Mouse (Mus musculus): ENCODE results near the gene Clec16a.

Clec16a gene

DNA sequence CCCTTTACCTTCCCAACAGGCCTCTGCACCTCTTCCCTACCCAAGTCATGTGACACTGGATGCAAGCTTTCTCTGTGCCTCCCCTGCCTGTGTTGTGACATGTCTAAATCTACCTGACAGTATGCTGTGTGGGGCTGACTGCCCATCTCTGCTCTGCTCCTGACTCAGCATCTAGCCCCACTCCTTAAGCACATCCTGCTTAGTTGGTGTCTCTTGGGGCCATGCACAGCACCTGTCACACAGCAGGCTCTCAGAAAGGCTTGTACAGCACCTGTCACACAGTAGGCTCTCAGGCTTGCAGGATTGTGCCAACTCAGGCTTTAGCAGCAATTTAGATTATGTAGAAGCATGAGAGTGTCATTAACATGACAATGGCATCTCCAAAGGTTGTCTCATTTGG lies 106.7 kb downstream of the Clec16a start:
- DNase-seq = no peak

DNA sequence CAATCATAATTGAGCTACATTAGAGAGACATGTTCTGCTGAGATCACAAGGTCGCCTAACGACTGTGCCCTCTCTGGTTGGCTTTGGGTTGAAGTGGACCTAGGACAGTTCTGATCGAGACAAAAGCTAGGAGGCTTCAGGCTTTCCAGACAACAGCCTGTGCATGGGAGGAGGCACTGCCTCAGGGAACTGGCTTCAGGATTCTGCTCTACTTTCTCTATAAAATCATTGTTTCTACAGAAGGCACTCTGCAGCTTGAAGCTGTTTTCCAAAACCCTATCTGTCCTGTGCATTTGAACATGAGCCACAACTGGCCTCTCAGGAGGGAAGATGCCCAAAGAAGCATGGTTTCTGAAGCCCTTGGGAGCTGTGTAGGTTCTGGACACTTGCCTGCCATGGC lies 107.8 kb downstream of the Clec16a start:
- no peak for DNase-seq

DNA sequence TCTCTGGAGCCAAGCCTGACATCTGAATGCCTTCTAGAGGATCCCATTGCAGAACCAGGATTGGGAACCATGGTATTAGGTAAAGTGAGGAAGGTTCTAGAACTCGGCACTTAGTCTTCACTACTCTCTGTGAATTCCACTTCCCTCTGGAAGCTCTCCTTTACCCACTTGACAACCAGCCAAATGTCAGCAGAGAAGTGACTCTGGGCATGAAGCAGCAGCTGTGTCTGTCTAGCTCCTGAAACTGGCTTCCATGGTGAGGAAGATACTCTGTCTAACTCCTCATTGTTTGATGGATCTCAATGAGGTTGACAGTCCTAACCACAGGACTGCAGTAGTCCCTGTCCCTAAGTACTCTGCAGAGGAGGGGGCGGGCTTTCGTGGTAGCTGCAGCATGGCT lies 110.1 kb downstream of the Clec16a start:
- no peak for DNase-seq

DNA sequence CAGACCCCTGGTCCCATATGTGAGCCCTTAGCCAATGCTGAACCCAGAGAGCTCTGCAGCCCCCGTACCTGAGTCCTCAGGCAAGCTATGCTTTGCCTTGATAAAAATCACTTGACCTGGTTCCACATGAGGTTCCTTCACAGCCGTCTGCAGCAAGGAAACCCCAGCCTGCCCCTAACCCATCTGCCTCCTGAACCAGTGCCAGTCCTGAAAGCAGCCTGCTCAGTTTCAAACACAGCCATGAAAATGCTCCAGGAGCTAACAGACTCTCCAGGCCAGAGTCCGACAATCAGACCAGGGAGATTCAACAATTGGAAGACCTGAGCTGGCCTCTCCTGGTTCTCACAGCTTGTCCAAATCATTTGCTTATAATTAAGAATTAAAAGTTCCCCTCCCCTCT lies 110.8 kb downstream of the Clec16a start:
- DNase-seq = no peak

DNA sequence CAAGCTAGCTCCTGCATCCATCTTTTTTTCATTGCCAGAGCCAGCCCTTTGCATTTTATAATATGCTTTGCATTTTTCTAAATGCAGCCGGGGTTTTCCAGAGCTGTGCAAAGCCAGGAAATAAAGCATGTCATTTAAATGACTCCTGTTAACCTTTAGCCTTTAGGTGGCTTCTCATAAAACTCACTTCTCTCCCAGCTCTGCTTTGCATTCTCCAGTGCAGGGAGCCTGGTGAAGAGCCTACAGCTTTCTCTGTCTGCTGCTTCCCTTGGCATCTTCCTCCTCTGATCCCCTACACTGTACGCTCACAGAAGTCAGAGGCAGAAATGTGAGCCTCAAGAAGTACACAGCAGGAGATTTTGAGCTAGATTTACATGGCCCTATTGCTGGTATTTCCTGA lies 111.3 kb downstream of the Clec16a start:
- no peak for DNase-seq

DNA sequence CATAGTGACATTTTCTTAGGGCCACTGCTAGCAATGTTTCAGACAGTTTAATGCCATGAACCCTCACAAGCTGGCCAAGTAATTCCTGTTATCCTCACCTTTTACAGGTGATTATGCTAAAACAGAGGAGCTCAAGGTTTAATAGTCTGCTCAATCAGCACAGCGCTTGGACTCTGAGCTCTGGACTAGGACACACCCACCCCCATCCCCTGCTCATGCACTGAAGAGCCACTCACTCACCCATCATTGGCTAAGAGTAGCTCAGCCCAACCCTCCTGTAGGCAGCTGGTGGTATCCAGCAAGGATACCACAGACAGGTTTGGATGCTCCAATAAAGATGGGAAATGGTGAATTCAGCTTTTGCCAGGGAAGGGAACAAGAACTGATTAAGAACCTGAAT lies 111.8 kb downstream of the Clec16a start:
- no peak for DNase-seq

DNA sequence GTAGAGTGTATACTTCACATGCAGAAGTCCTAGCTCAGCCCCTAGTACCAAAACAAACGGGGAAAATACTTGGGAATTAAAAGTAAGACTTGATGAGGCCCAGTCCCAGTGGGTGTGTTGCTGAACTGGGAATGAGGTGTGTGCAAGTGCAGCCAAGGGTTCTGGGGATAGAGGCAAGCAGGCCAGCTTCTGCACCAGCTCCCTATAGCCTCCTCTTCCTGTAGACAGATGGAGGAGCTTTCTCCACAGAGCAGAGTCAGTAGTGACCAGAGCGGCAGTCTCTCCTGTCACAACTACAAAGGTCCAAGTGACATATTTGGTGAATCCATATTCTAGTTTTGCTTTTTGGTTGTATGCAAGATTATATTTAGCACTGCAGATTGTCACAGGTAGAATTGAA lies 114.1 kb downstream of the Clec16a start:
- no peak for DNase-seq

DNA sequence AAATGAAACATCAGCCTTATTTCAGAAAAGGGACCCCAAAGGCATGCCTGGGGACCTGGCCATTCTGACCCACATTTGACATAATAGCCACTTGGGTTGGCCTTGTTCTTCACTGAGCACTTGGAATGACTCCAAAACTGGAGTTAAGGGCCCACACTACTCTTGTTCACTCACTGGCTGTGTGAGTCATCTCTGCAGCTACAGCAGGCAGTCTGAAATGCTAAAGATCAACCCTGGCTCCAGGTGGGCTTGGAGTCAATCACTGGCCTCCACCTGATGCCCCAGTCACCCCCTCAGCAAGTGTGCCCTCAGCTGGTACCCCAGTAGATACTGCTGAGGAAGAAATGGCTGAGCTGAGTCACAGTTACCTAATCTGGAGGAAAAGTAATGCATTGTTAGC lies 115.4 kb downstream of the Clec16a start:
- DNase-seq = no peak

DNA sequence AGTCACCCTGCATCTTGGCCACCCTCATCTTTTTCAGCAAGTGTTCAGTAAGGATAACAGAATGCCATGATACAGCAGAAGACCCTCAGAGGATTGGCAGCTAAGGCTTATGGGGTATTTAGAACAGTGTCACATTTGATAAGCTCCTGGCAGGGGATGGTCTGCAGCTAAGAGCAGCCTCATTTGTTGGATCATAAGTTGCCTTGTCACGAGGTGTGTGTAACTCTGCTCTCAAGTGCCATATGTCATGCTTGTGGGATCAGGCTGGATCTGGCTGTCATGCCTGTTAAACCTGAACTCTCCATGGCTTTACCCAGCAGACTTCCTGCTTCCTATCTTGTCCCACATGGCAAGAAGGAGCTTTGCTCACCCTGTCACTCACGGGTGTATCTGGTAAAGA lies 116.2 kb downstream of the Clec16a start:
- no peak for DNase-seq

DNA sequence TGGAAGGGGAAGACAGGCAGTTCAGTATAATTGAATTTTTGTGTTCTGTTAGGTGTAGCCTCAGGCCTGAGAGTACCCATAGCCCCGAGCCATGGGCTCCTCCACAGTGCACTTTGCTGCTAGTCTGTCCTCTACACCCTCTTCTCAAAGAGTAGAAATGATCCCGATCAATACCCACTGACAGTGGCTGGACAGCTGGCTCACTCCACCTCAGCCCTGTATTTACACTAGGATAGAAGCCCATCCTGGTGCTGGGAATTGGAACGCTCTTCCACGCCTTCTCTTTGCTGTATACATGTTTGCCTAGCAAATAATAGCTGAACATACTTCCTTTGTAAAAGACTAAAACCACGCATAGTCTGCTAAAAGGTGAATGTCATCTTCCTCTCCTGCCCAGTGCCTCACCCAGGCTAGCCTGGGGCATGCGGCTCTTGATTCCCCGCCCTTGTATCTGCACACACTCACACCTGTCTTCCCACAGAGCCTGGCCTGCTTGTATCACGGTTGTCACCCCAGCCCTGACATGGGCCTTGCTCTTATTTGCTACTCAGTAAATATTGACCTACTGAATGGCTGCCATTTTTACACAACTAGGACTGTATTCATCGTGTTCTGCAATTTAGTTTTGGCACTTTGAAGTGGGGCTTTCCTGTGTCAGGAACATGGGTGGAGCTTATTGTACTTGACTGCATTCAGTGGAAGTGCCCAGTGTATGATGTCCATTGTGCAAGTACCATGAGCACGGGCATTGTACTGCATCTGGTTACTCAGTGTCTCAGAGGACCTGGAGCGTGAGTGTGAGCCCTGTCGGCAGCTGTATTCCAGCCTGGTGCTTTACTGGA lies 119.0 kb downstream of the Clec16a start:
- DNase-seq = no peak

DNA sequence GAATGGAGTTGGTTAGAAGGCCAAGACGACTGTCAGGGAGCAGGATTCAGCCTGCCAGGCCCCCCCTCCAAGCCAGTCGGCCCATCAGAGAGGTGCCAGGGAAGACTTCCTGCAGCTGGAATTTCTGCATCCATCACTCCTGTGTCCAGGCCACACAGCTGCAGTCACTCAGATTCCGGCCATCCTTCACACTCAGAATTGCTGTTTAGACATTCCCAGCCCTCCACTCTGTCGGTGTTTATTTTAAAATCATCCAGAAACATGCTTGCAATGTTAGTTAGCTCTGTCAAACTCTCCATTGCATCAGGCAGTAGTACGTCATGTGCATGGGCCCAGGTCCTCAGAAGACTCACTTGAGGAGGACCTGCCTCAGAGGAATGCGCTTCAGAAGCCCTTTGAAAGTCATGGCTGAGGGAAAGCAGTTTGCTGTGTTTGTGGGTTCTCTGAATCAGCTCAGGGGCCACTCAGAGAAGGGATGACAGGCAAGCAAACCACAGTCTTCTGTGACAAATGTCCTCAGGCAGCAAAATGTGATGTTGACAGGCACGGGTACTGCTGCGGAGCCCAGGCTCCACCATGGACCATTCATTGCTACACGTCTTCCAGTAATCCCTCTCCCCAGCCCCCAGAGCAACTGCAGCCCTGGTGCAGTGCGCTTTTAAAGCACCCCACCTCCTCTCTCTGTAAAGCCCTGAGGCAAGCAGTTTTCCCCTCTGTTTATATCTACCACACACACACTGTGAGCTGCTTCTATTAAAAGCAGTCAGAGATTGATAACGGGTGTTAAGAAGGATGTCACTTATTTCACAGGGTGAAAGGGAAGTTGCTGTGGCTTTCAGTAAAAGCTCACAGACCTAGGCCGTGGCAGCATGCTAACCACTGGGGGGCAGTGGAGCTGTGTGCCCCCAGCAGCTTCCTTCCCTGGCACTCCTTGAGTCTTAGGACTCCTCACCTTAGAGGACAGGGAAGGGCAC lies 120.1 kb downstream of the Clec16a start:
- no peak for DNase-seq

DNA sequence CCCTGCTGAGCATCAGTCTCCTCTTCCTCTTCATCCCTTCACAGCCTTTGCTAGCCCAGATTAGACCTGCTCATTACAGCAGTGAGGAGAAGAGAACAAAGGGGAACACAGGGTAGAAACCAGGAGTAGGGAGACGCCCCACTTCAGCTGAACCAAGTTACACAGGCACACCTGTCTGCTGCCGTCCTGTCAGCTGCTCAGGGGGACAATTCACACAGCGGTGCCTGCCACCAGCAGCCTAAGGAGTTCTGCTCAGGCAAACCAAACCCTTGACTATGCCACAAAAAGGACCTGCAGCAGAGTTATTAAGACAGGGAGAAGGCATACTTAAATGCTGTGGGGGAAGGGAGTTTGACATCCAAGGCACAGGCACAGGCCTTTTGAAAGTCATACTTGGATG lies 121.6 kb downstream of the Clec16a start:
- no peak for DNase-seq

DNA sequence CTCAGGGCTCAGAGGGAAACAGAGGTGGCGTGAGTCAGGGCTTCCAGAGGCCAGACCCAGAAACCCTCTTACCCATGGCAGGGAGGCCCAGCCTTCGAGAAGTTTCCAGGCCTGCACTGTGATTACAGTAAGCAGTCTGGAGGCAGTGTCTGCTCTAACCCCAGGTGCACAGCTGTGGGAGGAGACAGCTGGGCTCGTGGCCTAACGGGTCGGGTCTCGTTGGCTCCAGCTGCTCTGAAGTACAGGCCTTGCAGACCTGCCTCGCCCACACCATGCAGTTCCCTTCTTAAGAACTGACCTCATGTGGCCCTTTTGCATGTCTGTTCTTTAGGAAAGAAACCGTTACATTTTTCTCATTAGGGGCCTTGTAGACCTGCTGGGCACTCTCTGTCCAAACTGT lies 123.3 kb downstream of the Clec16a start:
- no peak for DNase-seq

DNA sequence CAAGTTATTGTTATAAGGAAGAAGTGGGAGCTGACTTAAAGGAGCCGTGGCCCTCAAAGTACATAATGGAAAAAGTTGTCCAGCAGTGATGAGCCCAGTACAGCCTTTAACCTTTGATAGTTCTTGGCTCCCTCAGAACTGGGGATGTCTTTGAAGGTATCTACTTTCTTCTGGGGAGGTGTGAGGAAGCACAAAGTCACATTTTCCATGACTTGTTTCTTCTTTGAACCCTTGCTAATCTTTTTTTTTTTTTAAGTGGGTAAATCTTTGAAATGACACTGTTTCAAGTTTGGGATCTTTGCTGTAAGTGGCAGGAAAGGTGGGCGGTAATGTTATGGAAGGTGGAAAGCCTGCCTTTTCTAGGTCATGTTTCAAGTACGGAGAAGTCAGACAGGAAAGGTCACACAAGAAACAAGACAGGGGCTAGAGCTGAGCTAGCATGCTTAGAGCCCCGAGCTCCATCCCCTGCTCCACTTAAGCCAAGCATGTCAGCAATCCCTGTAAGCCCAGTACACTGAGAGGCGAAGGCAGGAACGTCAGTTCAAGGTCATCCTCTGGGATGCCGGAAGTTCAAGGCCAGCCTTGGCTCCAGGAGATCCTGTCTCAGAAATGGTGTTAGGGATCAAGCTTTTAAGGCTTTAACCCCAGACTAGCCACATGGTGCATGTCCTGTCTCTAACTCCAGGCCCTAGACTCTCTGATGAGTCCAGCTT lies 124.0 kb downstream of the Clec16a start:
- DNase-seq = no peak

DNA sequence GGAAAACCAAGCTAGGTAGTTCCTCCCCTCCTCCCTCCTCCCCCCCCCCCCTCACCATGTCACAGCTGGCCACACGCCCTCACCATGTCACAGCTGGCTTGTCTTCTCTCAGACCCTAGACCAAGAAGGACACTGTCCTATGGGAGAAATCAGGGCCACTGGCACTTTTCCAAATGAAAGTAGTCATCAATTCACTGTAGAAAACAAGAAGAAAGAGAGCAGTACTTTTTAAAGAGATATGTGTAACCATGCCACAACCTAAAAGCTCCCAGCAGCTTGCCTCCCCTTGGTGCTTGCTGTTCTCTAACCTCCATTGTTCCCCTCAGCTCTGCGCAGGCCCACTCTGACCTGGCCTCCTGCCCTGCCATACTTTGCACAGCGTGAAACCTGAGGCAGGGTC lies 124.8 kb downstream of the Clec16a start:
- no peak for DNase-seq

DNA sequence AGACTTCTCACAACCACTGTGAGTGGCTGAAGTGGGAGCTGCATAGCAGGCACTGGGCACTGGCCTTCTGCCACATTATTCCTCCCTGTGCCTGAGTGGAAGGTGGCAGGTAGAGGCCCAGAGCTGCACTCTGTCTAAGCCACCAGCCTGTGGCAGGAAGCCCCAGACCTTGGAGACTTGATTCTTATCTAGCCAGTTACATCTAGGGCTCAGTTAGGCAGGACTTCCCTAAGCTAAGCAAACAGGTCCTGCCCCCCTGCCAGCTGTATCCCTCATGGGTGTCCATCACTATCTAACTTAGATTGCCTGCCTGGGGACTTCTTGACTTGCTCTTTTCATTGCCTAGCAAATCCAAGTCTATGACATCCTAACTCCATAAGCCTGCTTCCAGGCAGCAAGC lies 127.4 kb downstream of the Clec16a start:
- no peak for DNase-seq

DNA sequence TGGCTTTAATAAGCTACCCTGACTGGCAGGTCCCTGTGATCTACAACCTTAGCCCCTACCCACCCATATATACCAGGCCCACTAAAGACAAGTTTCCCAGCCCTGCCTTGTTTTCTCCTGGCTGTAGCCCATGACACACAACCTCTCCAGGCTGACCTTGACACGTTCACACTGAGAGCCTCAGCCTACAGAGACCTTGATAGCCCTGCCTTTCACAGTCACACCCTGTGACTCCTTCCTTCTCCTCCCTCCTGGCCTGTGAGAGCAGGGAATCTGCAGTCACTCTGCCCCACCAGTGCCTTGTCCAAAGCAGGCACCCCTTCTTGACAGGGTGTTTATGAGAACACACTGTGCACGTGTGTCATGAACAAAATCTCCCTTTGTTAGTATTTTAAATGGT lies 128.9 kb downstream of the Clec16a start:
- DNase-seq = no peak

DNA sequence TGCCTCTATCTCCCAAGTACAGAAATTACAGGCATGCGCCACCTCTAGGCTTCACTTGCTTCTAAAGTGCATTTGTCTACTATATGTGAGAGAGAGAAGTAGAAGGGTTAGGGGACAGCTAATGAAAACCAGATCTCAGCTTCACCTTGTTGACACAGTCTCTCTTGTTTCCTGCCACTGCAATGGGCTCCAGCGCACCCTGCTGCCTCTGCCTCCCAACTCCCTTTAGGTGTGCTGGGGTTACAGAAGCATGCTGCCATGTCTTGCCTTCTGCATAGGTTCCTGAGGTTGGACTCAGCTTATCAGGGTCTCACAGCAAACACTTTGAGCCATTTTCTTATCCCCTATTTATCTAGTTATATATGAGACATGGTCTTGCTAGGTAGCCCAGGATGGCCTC lies 129.8 kb downstream of the Clec16a start:
- DNase-seq = no peak

DNA sequence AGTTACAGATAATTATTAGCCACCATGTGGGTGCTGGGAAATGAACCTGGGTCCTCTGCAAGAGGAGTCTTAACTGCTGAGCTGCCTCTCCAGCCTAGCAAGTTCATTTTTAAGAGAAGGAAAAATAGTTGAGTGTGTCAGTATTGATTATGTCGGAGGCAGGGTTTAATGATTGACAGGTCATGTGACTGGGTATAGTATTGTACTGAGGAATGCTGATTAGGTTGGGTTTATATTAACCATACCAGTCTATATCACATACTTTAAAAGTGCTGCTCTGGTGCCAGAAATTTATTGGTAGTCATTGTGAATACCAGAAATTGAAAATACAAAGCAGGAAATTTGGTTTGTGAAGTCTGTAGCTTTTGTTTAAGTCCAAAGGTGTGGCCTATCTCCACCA lies 130.5 kb downstream of the Clec16a start:
- no peak for DNase-seq

DNA sequence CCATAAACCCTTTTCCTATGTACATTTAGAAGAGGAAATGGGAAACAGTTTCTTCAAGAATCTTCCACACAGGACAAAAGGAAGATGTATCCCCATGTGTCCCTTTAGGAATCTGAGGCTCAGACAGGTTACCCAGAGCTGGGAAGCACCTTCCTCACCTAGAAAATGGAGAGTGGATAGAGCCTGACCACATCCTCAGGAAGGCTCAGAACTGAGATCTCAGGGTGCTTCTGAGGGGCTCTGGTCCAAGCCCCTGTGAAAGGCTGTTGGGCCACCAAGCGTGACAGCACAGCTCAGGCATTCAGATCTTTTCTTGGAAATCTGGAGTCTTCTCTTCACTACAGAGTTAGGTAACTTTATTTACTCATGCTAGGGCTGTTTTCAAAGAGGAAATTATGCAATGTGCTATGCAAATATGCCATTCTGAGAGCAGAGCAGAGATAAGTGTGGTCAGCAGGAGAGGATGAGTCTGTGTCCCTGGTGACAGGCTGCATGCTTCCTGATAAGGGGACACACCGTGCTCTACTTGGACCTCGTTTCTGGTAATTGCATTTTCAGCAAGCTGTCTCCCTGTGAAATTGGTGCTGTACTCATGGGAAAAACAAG lies 131.4 kb downstream of the Clec16a start:
- DNase-seq = no peak

DNA sequence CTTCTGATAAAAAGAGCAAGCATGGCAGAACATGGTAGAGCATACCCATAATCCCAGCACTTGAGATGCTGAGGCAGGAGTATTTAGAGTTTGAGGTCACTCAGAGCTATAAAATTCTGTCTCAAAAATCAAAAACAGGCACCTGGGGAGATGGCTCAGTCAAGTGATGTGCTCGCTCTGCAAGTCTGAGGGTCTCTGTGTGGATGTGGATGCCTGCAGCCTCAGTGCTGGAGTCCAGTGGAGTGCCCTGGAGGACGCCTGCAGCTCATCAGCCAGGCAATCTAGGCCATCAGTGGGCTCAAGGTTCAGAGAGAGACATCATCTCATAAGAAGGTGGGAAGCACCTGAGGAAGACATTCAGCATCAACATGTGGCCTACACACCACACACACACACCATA lies 137.4 kb downstream of the Clec16a start:
- no peak for DNase-seq

DNA sequence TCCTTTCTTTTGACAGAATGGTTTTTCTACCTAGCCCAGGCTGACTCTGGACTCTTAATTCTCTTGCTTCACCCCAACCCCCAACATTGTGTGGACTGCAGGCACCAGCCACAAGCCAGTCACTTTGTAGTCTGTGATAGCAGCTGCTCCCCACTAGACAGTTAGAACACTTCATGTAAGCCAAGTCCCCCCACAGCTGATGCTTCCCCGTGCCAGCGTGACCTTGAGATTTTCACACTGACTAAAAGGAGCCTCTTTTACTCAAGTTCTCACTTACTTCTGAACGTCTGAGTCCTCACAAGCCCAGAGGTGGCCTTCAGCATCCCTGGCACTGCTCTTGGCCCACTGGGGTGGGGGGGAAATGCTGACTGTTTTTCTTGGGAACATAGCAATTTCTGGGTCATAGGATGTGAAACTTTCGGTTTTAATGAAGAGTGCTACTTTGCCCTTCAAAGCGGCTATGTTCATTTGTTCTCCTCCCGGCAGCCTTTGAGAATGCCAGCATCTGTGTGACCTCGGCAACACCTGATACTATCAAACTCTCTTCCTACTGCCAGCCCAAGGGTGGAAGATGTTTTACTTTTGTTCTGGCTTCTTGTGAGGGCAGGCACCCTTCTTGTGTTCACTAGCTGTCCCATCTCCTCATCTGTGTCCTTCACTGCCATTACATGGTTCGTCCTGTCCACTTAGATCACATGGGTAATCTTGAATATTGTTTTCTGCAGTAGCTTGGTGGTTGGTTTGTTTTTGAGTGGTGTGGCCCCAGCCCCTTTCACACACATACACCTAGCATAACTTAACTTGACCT lies 138.3 kb downstream of the Clec16a start:
- no peak for DNase-seq

All from cerebellum, adult 11-12 months (tissue).